Mouse (Mus musculus) liver, postnatal 0 days (tissue): ENCODE measurements around the gene Prkab2. TPM values are rescaled to one million over a fixed set of nuclear protein-coding genes. Genes with fewer than 3 reads are reported as not detected.

Experiments used
- ATAC-seq: fragments of 200-750 bp; cut with Nextera tagmentation; 2 replicates; pipeline ENCODE4 v1.8.0; 2017; ENCODE audit warnings: mild to moderate bottlenecking, moderate library complexity
- DNase-seq: peaks from one replicate; pipeline ENCODE4 v3.0.0-alpha.2; 2016
- H3K27ac ChIP-seq: fragments of 300-500 bp; sonication (generic); 2 replicates; pipeline ENCODE4 v1.5.1; 2014; ENCODE audit warnings: antibody characterized with exemption, moderate library complexity, mild to moderate bottlenecking, low read depth
- H3K27me3 ChIP-seq: fragments of 300-500 bp; sonication (generic); 2 replicates; pipeline ENCODE4 v1.6.1; 2014; ENCODE audit warnings: low read length, control low read depth, mixed read lengths; ENCODE audit not compliant: insufficient read depth
- H3K36me3 ChIP-seq: fragments of 300-500 bp; sonication (generic); replicated peaks from 2 replicates; pipeline ENCODE4 v1.6.1; 2014; ENCODE audit warnings: mild to moderate bottlenecking, control low read depth, low read length, moderate library complexity, mixed read lengths; ENCODE audit not compliant: insufficient read depth
- H3K4me1 ChIP-seq: fragments of 300-500 bp; sonication (generic); 2 replicates; pipeline ENCODE4 v1.6.1; 2014; ENCODE audit warnings: antibody characterized with exemption, mild to moderate bottlenecking, control low read depth; ENCODE audit not compliant: insufficient read depth
- H3K4me2 ChIP-seq: fragments of 300-500 bp; sonication (generic); 2 replicates; pipeline ENCODE4 v1.6.1; 2014; ENCODE audit warnings: low read depth, mild to moderate bottlenecking, low read length, moderate library complexity, mixed read lengths
- H3K4me3 ChIP-seq: fragments of 300-500 bp; sonication (generic); 2 replicates; pipeline ENCODE4 v1.5.1; 2014; ENCODE audit warnings: low read depth, low read length
- H3K9ac ChIP-seq: fragments of 300-500 bp; sonication (generic); replicated peaks from 2 replicates; pipeline ENCODE4 v1.6.1; 2014; ENCODE audit warnings: mild to moderate bottlenecking, moderate library complexity
- H3K9me3 ChIP-seq: fragments of 300-500 bp; sonication (generic); 2 replicates; pipeline ENCODE4 v1.6.1; 2016; ENCODE audit warnings: mild to moderate bottlenecking, control low read depth, low read length, mixed read lengths
- CTCF ChIP-seq: sonication (generic); IDR thresholded peaks from 2 replicates; pipeline ENCODE4 v1.5.1; 2016; ENCODE audit warnings: antibody characterized with exemption, low read depth
- EP300 ChIP-seq: IDR thresholded peaks from 2 replicates; pipeline ENCODE4 v1.6.1; 2016; ENCODE audit warnings: antibody characterized with exemption, low read depth, mild to moderate bottlenecking
- WGBS: fragments of 180-500 bp; shearing (Covaris S2); extraction: QIAGEN DNeasy Blood & Tissue Kit; methylation state at CpG from one replicate; pipeline ENCODE4 v1.1.7; 2014; ENCODE audit not compliant: insufficient replicate concordance; 5-methylcytosine and 5-hydroxymethylcytosine counted together
- polyA plus RNA-seq: library from polyadenylated mRNA; unstranded; fragments of >200 nt; fragmentation: Nextera tagmentation; extraction: Ambion mirVana; gene quantifications from 2 replicates; pipeline ENCODE4 v1.2.1, GENCODE M21; 2015

The Prkab2 gene
- polyA plus RNA-seq, 1 experiment from 2014 or later, result 1.1 TPM

DNA sequence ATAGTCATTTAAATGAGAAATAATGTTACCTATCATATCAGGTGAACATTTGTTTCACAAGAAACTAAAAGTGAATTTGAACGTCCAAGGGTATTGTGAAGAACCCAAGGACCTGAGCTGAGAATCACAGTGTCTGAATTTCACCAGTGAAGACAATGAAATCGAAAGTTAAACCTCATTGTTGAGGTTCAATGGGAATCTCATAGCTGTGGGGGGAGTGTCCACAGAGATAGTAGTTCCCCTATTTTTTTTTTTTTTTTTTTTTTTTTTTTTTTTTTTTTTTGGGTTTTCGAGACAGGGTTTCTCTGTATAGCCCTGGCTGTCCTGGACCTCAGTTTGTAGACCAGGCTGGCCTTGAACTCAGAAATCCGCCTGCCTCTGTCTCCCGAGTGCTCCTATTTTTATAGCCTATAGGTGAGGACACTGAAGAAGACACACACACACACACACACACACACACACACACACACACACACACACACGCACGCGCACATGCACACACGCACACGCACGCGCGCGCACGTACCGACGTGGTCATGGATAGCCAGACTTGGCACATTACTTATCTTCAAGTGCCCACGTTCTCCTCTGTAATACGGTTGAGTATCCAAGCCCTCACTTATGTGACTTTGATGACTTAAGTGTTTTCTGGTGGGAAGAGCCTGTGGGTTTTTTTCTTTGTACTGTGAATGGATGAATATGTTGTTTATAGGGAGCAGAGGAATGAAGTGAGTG is 40.7 kb upstream of the Prkab2 start:
- H3K4me3 ChIP-seq, result no peak overlapping the region
- H3K27me3 ChIP-seq, result no peaks in the 10 kb centered on the region
- no peak overlapping the region for H3K27ac ChIP-seq
- H3K9ac ChIP-seq, result no peak overlapping the region
- TF ChIP-seq EP300 (no peak), CTCF (no peak)
- no peaks in the 10 kb centered on the region for H3K4me1 ChIP-seq
- ATAC-seq (no peak), DNase-seq (no peak)
- no peak overlapping the region for H3K4me2 ChIP-seq
- WGBS, result 89% methylated on average over 18 of the region's 19 CpGs
- H3K36me3 ChIP-seq, result no peaks in the 10 kb centered on the region
- H3K9me3 ChIP-seq, result no peaks in the 10 kb centered on the region

DNA sequence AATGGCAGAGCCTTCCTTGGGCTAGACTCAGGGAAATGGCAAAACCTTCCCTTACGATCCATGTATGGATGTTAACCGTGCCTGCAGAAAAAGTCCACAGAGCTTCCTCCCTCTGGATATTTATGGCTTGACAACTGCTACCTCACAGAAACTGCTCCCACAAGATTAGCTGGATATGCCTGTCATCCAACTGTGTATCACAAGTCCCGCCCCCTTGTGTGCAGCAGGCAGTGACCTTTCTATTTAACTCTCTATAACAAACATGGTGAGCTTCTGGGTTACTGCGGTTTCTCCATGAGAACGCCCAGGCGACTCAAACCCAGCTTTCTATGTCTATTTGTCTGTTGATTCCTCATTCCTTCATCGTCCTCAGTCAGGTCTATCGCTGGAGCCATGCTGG is 40.1 kb upstream of the Prkab2 start:
- Histone ChIP-seq H3K27ac (no peak overlapping the region), H3K36me3 (no peaks in the 10 kb centered on the region), H3K4me3 (no peak overlapping the region), H3K4me1 (no peaks in the 10 kb centered on the region), H3K9ac (no peak overlapping the region), H3K27me3 (no peaks in the 10 kb centered on the region), H3K9me3 (no peaks in the 10 kb centered on the region), H3K4me2 (no peak overlapping the region)
- DNase-seq (peak; percentile 25), ATAC-seq (peak; percentile 52)
- 68% methylated on average over 8 of the region's 8 CpGs for WGBS
- no peak for TF ChIP-seq CTCF
- no peak for TF ChIP-seq EP300

DNA sequence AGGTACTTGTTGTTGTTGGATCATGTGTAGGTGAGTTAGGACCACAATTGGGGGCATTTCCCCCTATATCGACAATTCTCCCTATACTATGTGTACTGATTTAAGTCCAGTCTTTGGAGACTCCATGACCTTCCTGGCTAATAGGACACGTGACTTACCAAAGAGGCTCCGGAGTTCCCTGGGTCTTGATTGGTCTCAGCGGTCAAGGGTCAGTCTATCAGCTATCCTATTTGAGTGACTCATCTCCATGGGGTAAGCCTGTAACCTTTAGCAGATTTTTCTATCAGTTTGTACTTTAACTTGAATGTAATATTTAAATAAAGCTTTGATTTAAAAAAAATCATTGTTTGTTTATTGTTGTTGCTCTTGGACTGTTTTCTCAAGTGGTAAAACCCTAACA is 37.3 kb upstream of the Prkab2 start:
- Histone ChIP-seq H3K27ac (no peak overlapping the region), H3K4me3 (no peak overlapping the region), H3K27me3 (no peaks in the 10 kb centered on the region), H3K9me3 (no peaks in the 10 kb centered on the region), H3K9ac (no peak overlapping the region), H3K4me1 (no peaks in the 10 kb centered on the region), H3K36me3 (no peaks in the 10 kb centered on the region), H3K4me2 (no peak overlapping the region)
- TF ChIP-seq CTCF (no peak), EP300 (no peak)
- ATAC-seq, result peak; percentile 66
- WGBS, result 72% methylated on average over 4 of the region's 4 CpGs
- DNase-seq, result no peak

DNA sequence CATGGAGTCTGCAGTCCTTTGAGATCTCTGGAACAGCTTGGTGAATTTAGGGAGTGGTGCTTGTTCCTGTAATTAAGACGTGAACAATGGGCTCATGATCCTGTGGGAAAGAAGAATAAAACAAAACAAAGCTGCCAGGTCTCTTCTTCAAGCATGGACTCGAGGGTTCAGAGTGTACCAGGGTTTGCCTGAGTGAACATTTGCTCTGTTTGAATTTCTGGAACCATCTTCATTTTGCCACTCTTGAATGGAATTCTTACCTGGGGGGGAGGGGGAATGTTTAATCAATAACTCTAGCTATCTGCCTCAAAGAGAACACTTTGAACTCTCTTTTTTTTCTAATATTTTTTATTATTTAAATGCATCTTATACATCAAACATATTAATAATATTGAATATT is 33.4 kb upstream of the Prkab2 start:
- no peak overlapping the region for H3K4me2 ChIP-seq
- H3K4me1 ChIP-seq, result peaks cover 14% of the 10 kb centered on the region
- 40% methylated on average over 2 of the region's 2 CpGs for WGBS
- TF ChIP-seq CTCF, result no peak
- no peaks in the 10 kb centered on the region for H3K36me3 ChIP-seq
- DNase-seq (no peak), ATAC-seq (no peak)
- no peaks in the 10 kb centered on the region for H3K27me3 ChIP-seq
- no peak overlapping the region for H3K27ac ChIP-seq
- no peak overlapping the region for H3K9ac ChIP-seq
- no peak overlapping the region for H3K4me3 ChIP-seq
- H3K9me3 ChIP-seq, result no peaks in the 10 kb centered on the region

DNA sequence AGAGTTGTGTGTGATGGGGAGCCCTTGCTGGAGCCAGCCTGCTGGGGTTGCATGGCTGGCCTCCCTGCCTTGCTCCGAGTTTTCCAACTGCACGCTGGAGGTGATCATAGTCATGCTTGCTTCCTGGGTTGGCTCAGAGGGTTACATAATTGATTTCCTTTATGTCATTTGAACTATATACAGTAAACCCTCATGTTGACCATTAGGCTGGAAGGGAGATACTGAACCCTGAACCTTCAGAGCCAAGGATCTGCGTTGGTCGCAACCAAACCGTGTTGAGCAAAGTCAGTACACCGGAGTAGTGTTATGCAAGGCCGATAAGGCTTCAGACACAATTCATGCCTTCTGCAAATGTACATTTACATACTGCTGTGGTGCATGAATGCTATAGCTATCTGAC is 30.1 kb upstream of the Prkab2 start:
- Histone ChIP-seq H3K4me2 (peak overlapping the region; percentile 76), H3K9ac (peak overlapping the region; percentile 57; the same call in 1 of the 2 replicates), H3K36me3 (no peaks in the 10 kb centered on the region), H3K4me3 (peak overlapping the region; percentile 53), H3K27me3 (no peaks in the 10 kb centered on the region), H3K27ac (peak overlapping the region; percentile 91), H3K9me3 (no peaks in the 10 kb centered on the region), H3K4me1 (peaks cover 21% of the 10 kb centered on the region)
- DNase-seq (peak; percentile 26), ATAC-seq (peak; percentile 49)
- WGBS, result 47% methylated on average over 7 of the region's 7 CpGs
- no peak for TF ChIP-seq EP300
- no peak for TF ChIP-seq CTCF

DNA sequence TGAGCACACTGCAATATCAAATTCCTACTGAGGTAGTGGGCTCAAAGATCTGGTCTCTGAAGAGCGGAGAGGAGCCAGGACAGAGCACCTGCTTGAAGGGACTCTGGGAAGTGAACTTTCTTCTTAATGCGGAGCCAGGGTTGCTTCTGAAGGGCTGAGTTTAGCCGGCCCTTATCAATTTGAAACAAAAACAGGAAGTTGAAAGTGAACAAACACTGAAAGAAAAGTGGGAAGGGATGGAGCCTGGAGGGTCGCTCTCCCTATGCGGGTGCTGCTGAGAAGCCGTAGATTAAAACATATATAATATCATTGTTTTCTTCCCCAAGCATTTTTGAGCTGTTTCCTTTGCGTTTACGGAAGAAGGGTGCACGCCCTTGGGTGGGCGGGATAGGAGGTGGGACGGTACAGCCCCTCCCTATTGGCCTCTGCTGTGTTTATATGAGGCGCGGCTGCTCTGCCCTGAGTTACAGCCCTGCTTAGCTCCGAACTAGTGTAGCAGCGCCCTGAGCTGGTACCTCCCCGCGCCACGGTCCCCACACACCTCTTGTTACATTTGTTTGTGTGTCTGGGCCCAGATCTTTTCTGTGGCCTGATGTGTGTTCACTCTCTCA is 29.5 kb upstream of the Prkab2 start, which contains the start of gene Fmo5:
Fmo5 (plus strand) TSS at position 414 of the 611 bp plus-strand sequence.
- TF ChIP-seq CTCF (no peak), EP300 (peak; percentile 52; the same call in 1 of the 2 replicates)
- H3K27ac ChIP-seq, result peak within 1 kb of the TSS; percentile 91
- H3K4me3 ChIP-seq, result peak within 1 kb of the TSS; percentile 53
- H3K4me1 ChIP-seq, result peaks cover 21% of the 10 kb centered on the region
- WGBS, result 2% methylated on average over 18 of the region's 18 CpGs
- H3K4me2 ChIP-seq, result peak within 1 kb of the TSS; percentile 76
- no peaks in the 10 kb centered on the region for H3K9me3 ChIP-seq
- peak within 1 kb of the TSS; percentile 57 for H3K9ac ChIP-seq
- DNase-seq (peak; percentile 84), ATAC-seq (peak; percentile 92)
- no peaks in the 10 kb centered on the region for H3K36me3 ChIP-seq
- H3K27me3 ChIP-seq, result no peaks in the 10 kb centered on the region
